Mouse (Mus musculus) embryonic fibroblast, embryonic 13.5 days (primary cell): ENCODE results near the gene Foxn3. TPM values are rescaled to one million over a fixed set of nuclear protein-coding genes. Genes with fewer than 3 reads are reported as not detected.

Experiments
- H3K27ac ChIP-seq: 2 replicates; pipeline ENCODE4 v1.5.1; 2012; ENCODE audit warnings: low read length, control low read depth, inconsistent platforms; ENCODE audit not compliant: insufficient read depth
- H3K4me1 ChIP-seq: 2 replicates; pipeline ENCODE4 v1.6.1; 2011; ENCODE audit warnings: low read length; ENCODE audit not compliant: control insufficient read depth, insufficient read depth
- H3K4me3 ChIP-seq: 2 replicates; pipeline ENCODE4 v1.5.1; 2011; ENCODE audit warnings: mild to moderate bottlenecking, control low read depth, low read length; ENCODE audit not compliant: insufficient read depth
- CTCF ChIP-seq: IDR thresholded peaks from 2 replicates; pipeline ENCODE4 v1.5.1; 2011; ENCODE audit warnings: mild to moderate bottlenecking, control low read depth, low read length, moderate library complexity, borderline replicate concordance; ENCODE audit not compliant: insufficient read depth
- POLR2A ChIP-seq: IDR thresholded peaks from 2 replicates; pipeline ENCODE4 v1.6.1; 2011; ENCODE audit warnings: low read depth, mild to moderate bottlenecking, control low read depth, low read length, moderate library complexity
- polyA plus RNA-seq: library from polyadenylated mRNA; stranded (reverse); fragments of >200 nt; gene quantifications from 2 replicates; pipeline ENCODE4 v1.2.4, GENCODE M21; 2011; ENCODE audit warnings: low read depth; ENCODE audit not compliant: missing spikeins, insufficient read length

Gene Foxn3
- polyA plus RNA-seq, 1 experiment = 59.0 TPM

GRCm38 (mm10) chr12:99393867-99394630 is 169.3 kb downstream of the Foxn3 start:
- peak overlapping the region; percentile 67 for H3K4me3 ChIP-seq
- no peak overlapping the region for H3K27ac ChIP-seq
- TF ChIP-seq POLR2A (no peak), CTCF (no peak)
- H3K4me1 ChIP-seq = no peaks in the 10 kb centered on the region

- H3K4me3 ChIP-seq = peak overlapping the region; percentile 67
- H3K27ac ChIP-seq = peak overlapping the region; percentile 79
- no peak for TF ChIP-seq CTCF
- peak; percentile 73 for TF ChIP-seq POLR2A
- no peaks in the 10 kb centered on the region for H3K4me1 ChIP-seq
Measured at GRCm38 (mm10) chr12:99392944-99393866, 170.2 kb downstream of the Foxn3 start.

GRCm38 (mm10) chr12:99391942-99392880 is 171.2 kb downstream of the Foxn3 start:
- Histone ChIP-seq H3K27ac (peak overlapping the region; percentile 59), H3K4me1 (no peaks in the 10 kb centered on the region), H3K4me3 (peak overlapping the region; percentile 67)
- TF ChIP-seq POLR2A (peak; percentile 26), CTCF (no peak)

GRCm38 (mm10) chr12:99390429-99390828 is 173.0 kb downstream of the Foxn3 start:
- TF ChIP-seq CTCF = no peak
- no peak for TF ChIP-seq POLR2A
- Histone ChIP-seq H3K4me3 (no peak overlapping the region), H3K4me1 (peaks cover 2% of the 10 kb centered on the region; the same call in 1 of the 2 replicates), H3K27ac (no peak overlapping the region)

GRCm38 (mm10) chr12:99389244-99389643 is 174.1 kb downstream of the Foxn3 start:
- TF ChIP-seq POLR2A (no peak), CTCF (no peak)
- peaks cover 2% of the 10 kb centered on the region; the same call in 1 of the 2 replicates for H3K4me1 ChIP-seq
- no peak overlapping the region for H3K4me3 ChIP-seq
- H3K27ac ChIP-seq = no peak overlapping the region

GRCm38 (mm10) chr12:99385897-99386834 is 177.2 kb downstream of the Foxn3 start:
- TF ChIP-seq POLR2A = no peak
- TF ChIP-seq CTCF = no peak
- Histone ChIP-seq H3K27ac (no peak overlapping the region), H3K4me1 (peaks cover 2% of the 10 kb centered on the region; the same call in 1 of the 2 replicates), H3K4me3 (no peak overlapping the region)

GRCm38 (mm10) chr12:99385073-99385472 is 178.3 kb downstream of the Foxn3 start:
- Histone ChIP-seq H3K4me3 (no peak overlapping the region), H3K4me1 (peaks cover 2% of the 10 kb centered on the region; the same call in 1 of the 2 replicates)

GRCm38 (mm10) chr12:99381317-99381716 is 182.1 kb downstream of the Foxn3 start:
- no peak overlapping the region for H3K4me3 ChIP-seq
- H3K4me1 ChIP-seq = peaks cover 4% of the 10 kb centered on the region; the same call in 1 of the 2 replicates
- no peak for TF ChIP-seq POLR2A
- no peak for TF ChIP-seq CTCF
- no peak overlapping the region for H3K27ac ChIP-seq

More at GRCm38 (mm10) chr12:99385073-99385472, 178.3 kb downstream of the Foxn3 start:
- TF ChIP-seq CTCF = no peak
- no peak for TF ChIP-seq POLR2A
- H3K27ac ChIP-seq = peak overlapping the region; percentile 24; the same call in 1 of the 2 replicates
